Mouse (Mus musculus): Measurements from ENCODE around the gene E030025P04Rik. TPM values are rescaled to one million over a fixed set of nuclear protein-coding genes. Genes with fewer than 3 reads are reported as not detected.
A peak's percentile ranks its signal among the peaks of the same experiment; 100 is the strongest.

Gene E030025P04Rik
- not detected in 2 replicates for polyA plus RNA-seq (2012; rRNA removed)

- H3K4me3 ChIP-seq (ENCODE audit: control insufficient read depth, low read depth, low read length): no peak within 1 kb of the TSS
- H3K27ac ChIP-seq (ENCODE audit: control insufficient read depth, insufficient read depth, low read depth, low read length): no peak within 1 kb of the TSS
- H3K36me3 ChIP-seq (ENCODE audit: control insufficient read depth, insufficient read depth, low read length): no peaks in the 10 kb centered on the region
- no peaks in the 10 kb centered on the region for H3K4me1 ChIP-seq (ENCODE audit: control insufficient read depth, insufficient read depth, low read length)
- TF ChIP-seq POLR2A (IDR thresholded peaks at IDR 0.05; ENCODE audit: control insufficient read depth, low read depth, low read length): no peak
- no peak for TF ChIP-seq CTCF (IDR thresholded peaks at IDR 0.05; ENCODE audit: control insufficient read depth, insufficient read depth, insufficient replicate concordance, low read depth, low read length)
- H3K27me3 ChIP-seq (ENCODE audit: control insufficient read depth, insufficient read depth, low read length): no peaks in the 10 kb centered on the region
Observed at GRCm38 (mm10) chr11:109144236-109144635, at the start of gene E030025P04Rik. TSS of gene E030025P04Rik (minus strand) at chr11:109144369.

GRCm38 (mm10) chr11:109192673-109193557, 48.7 kb upstream of the E030025P04Rik start:
- Histone ChIP-seq H3K4me1 (ENCODE audit: control insufficient read depth, insufficient read depth, low read length) (no peaks in the 10 kb centered on the region), H3K36me3 (ENCODE audit: control insufficient read depth, insufficient read depth, low read length) (no peaks in the 10 kb centered on the region), H3K27me3 (ENCODE audit: control insufficient read depth, insufficient read depth, low read length) (no peaks in the 10 kb centered on the region), H3K4me3 (ENCODE audit: control insufficient read depth, low read depth, low read length) (no peak overlapping the region), H3K27ac (ENCODE audit: control insufficient read depth, insufficient read depth, low read depth, low read length) (no peak overlapping the region)
- peak; percentile 89 for TF ChIP-seq CTCF (IDR thresholded peaks at IDR 0.05; ENCODE audit: control insufficient read depth, insufficient read depth, insufficient replicate concordance, low read depth, low read length)
- TF ChIP-seq POLR2A (IDR thresholded peaks at IDR 0.05; ENCODE audit: control insufficient read depth, low read depth, low read length): no peak

GRCm38 (mm10) chr11:109188235-109188634, 44.1 kb upstream of the E030025P04Rik start:
- no peak overlapping the region for H3K4me3 ChIP-seq (ENCODE audit: control insufficient read depth, low read depth, low read length)
- no peaks in the 10 kb centered on the region for H3K36me3 ChIP-seq (ENCODE audit: control insufficient read depth, insufficient read depth, low read length)
- no peaks in the 10 kb centered on the region for H3K27me3 ChIP-seq (ENCODE audit: control insufficient read depth, insufficient read depth, low read length)
- no peak overlapping the region for H3K27ac ChIP-seq (ENCODE audit: control insufficient read depth, insufficient read depth, low read depth, low read length)
- no peaks in the 10 kb centered on the region for H3K4me1 ChIP-seq (ENCODE audit: control insufficient read depth, insufficient read depth, low read length)
- no peak for TF ChIP-seq CTCF (IDR thresholded peaks at IDR 0.05; ENCODE audit: control insufficient read depth, insufficient read depth, insufficient replicate concordance, low read depth, low read length)
- TF ChIP-seq POLR2A (IDR thresholded peaks at IDR 0.05; ENCODE audit: control insufficient read depth, low read depth, low read length): no peak

GRCm38 (mm10) chr11:109187631-109188184, 43.5 kb upstream of the E030025P04Rik start:
- Histone ChIP-seq H3K36me3 (ENCODE audit: control insufficient read depth, insufficient read depth, low read length) (no peaks in the 10 kb centered on the region), H3K27me3 (ENCODE audit: control insufficient read depth, insufficient read depth, low read length) (no peaks in the 10 kb centered on the region), H3K4me3 (ENCODE audit: control insufficient read depth, low read depth, low read length) (no peak overlapping the region), H3K4me1 (ENCODE audit: control insufficient read depth, insufficient read depth, low read length) (no peaks in the 10 kb centered on the region), H3K27ac (ENCODE audit: control insufficient read depth, insufficient read depth, low read depth, low read length) (no peak overlapping the region)
- TF ChIP-seq POLR2A (IDR thresholded peaks at IDR 0.05; ENCODE audit: control insufficient read depth, low read depth, low read length) (no peak), CTCF (IDR thresholded peaks at IDR 0.05; ENCODE audit: control insufficient read depth, insufficient read depth, insufficient replicate concordance, low read depth, low read length) (no peak)

- Histone ChIP-seq H3K27ac (ENCODE audit: control insufficient read depth, insufficient read depth, low read depth, low read length) (no peak overlapping the region), H3K4me3 (ENCODE audit: control insufficient read depth, low read depth, low read length) (no peak overlapping the region), H3K36me3 (ENCODE audit: control insufficient read depth, insufficient read depth, low read length) (no peaks in the 10 kb centered on the region), H3K27me3 (ENCODE audit: control insufficient read depth, insufficient read depth, low read length) (no peaks in the 10 kb centered on the region), H3K4me1 (ENCODE audit: control insufficient read depth, insufficient read depth, low read length) (no peaks in the 10 kb centered on the region)
- TF ChIP-seq POLR2A (IDR thresholded peaks at IDR 0.05; ENCODE audit: control insufficient read depth, low read depth, low read length): no peak
- no peak for TF ChIP-seq CTCF (IDR thresholded peaks at IDR 0.05; ENCODE audit: control insufficient read depth, insufficient read depth, insufficient replicate concordance, low read depth, low read length)
Observed at GRCm38 (mm10) chr11:109181118-109181517, 36.9 kb upstream of the E030025P04Rik start.

GRCm38 (mm10) chr11:109180290-109180689, 36.1 kb upstream of the E030025P04Rik start:
- Histone ChIP-seq H3K27me3 (ENCODE audit: control insufficient read depth, insufficient read depth, low read length) (no peaks in the 10 kb centered on the region), H3K4me3 (ENCODE audit: control insufficient read depth, low read depth, low read length) (no peak overlapping the region)
- no peak for TF ChIP-seq POLR2A (IDR thresholded peaks at IDR 0.05; ENCODE audit: control insufficient read depth, low read depth, low read length)
- no peak for TF ChIP-seq CTCF (IDR thresholded peaks at IDR 0.05; ENCODE audit: control insufficient read depth, insufficient read depth, insufficient replicate concordance, low read depth, low read length)

GRCm38 (mm10) chr11:109178788-109179518, 34.8 kb upstream of the E030025P04Rik start:
- H3K27ac ChIP-seq (ENCODE audit: control insufficient read depth, insufficient read depth, low read depth, low read length): no peak overlapping the region
- H3K27me3 ChIP-seq (ENCODE audit: control insufficient read depth, insufficient read depth, low read length): no peaks in the 10 kb centered on the region
- H3K4me1 ChIP-seq (ENCODE audit: control insufficient read depth, insufficient read depth, low read length): no peaks in the 10 kb centered on the region
- no peaks in the 10 kb centered on the region for H3K36me3 ChIP-seq (ENCODE audit: control insufficient read depth, insufficient read depth, low read length)
- no peak for TF ChIP-seq CTCF (IDR thresholded peaks at IDR 0.05; ENCODE audit: control insufficient read depth, insufficient read depth, insufficient replicate concordance, low read depth, low read length)
- TF ChIP-seq POLR2A (IDR thresholded peaks at IDR 0.05; ENCODE audit: control insufficient read depth, low read depth, low read length): no peak
- no peak overlapping the region for H3K4me3 ChIP-seq (ENCODE audit: control insufficient read depth, low read depth, low read length)

More at GRCm38 (mm10) chr11:109180290-109180689, 36.1 kb upstream of the E030025P04Rik start:
- no peak overlapping the region for H3K27ac ChIP-seq (ENCODE audit: control insufficient read depth, insufficient read depth, low read depth, low read length)
- H3K4me1 ChIP-seq (ENCODE audit: control insufficient read depth, insufficient read depth, low read length): no peaks in the 10 kb centered on the region
- H3K36me3 ChIP-seq (ENCODE audit: control insufficient read depth, insufficient read depth, low read length): no peaks in the 10 kb centered on the region
